Mouse (Mus musculus) brain, embryonic 14.5 days (tissue): ENCODE measurements around the gene Alpk3.

Experiments
- CTCF ChIP-seq: fragments of 200-500 bp; IDR thresholded peaks from 2 replicates; pipeline ENCODE4 v1.5.1; 2012; ENCODE audit warnings: inconsistent platforms, mild to moderate bottlenecking, moderate library complexity, borderline replicate concordance; ENCODE audit not compliant: insufficient read depth, insufficient read length; ENCODE audit errors: extremely low read depth
- POLR2A ChIP-seq: fragments of 200-500 bp; IDR thresholded peaks from 2 replicates; pipeline ENCODE4 v1.6.1; 2012; ENCODE audit warnings: mild to moderate bottlenecking, inconsistent platforms, borderline replicate concordance; ENCODE audit not compliant: poor library complexity, insufficient read depth, insufficient read length, severe bottlenecking; ENCODE audit errors: extremely low read depth

GRCm38 (mm10) chr7:81008285-81008684 lies 49.1 kb upstream of the Alpk3 start:
- TF ChIP-seq CTCF (no peak), POLR2A (no peak)
